Mouse (Mus musculus) heart, embryonic 14.5 days (tissue): ENCODE results near the gene Nars2. TPM values are rescaled to one million over a fixed set of nuclear protein-coding genes. Genes with fewer than 3 reads are reported as not detected.

Experiments used
- ATAC-seq: fragments of 200-750 bp; cut with Nextera tagmentation; 2 replicates; pipeline ENCODE4 v1.8.0; 2017; ENCODE audit warnings: low read depth, moderate TSS enrichment; ENCODE audit not compliant: insufficient number of reproducible peaks, insufficient read depth, low FRiP score
- H3K27ac ChIP-seq, 2 experiments: fragments of 200-500 bp in 1 of 2; fragments of 300-500 bp in 1 of 2; sonication (generic) in 1 of 2; replicated peaks in 1 of 2; 2 replicates each; pipeline ENCODE4 v1.5.1; 2012 to 2014; ENCODE audit warnings: low read depth in 2 of 2, low read length in 2 of 2, control low read depth in 1 of 2, mild to moderate bottlenecking in 1 of 2, mixed read lengths in 1 of 2; ENCODE audit not compliant: control insufficient read depth in 1 of 2, insufficient read depth in 1 of 2
- H3K27me3 ChIP-seq: fragments of 300-500 bp; sonication (generic); 2 replicates; pipeline ENCODE4 v1.6.1; 2014; ENCODE audit warnings: mild to moderate bottlenecking, low read length, control low read depth; ENCODE audit not compliant: control insufficient read depth, insufficient read depth
- H3K36me3 ChIP-seq: fragments of 300-500 bp; sonication (generic); 2 replicates; pipeline ENCODE4 v1.6.1; 2014; ENCODE audit warnings: mild to moderate bottlenecking, control low read depth, low read length, mixed read lengths; ENCODE audit not compliant: control insufficient read depth, insufficient read depth
- H3K4me1 ChIP-seq, 2 experiments: fragments of 200-500 bp in 1 of 2; fragments of 300-500 bp in 1 of 2; sonication (generic) in 1 of 2; 2 replicates each; pipeline ENCODE4 v1.6.1; 2012 to 2014; ENCODE audit warnings: low read length in 2 of 2, control low read depth in 1 of 2, mixed read lengths in 1 of 2; ENCODE audit not compliant: control insufficient read depth in 2 of 2, insufficient read depth in 2 of 2
- H3K4me2 ChIP-seq: fragments of 300-500 bp; sonication (generic); 2 replicates; pipeline ENCODE4 v1.6.1; 2014; ENCODE audit warnings: mild to moderate bottlenecking, low read length
- H3K4me3 ChIP-seq, 2 experiments: fragments of 200-500 bp in 1 of 2; fragments of 300-500 bp in 1 of 2; sonication (generic) in 1 of 2; 2 replicates each; pipeline ENCODE4 v1.5.1; 2012 to 2014; ENCODE audit warnings: low read length in 2 of 2, mild to moderate bottlenecking in 2 of 2, control low read depth in 1 of 2, low read depth in 1 of 2, moderate library complexity in 1 of 2; ENCODE audit not compliant: control insufficient read depth in 1 of 2, insufficient read depth in 1 of 2
- H3K9ac ChIP-seq: fragments of 300-500 bp; sonication (generic); 2 replicates; pipeline ENCODE4 v1.6.1; 2014; ENCODE audit warnings: mild to moderate bottlenecking, low read length
- H3K9me3 ChIP-seq: fragments of 300-500 bp; sonication (generic); 2 replicates; pipeline ENCODE4 v1.6.1; 2016; ENCODE audit warnings: low read length, control low read depth; ENCODE audit not compliant: control insufficient read depth
- WGBS: fragments of 180-500 bp; shearing (Covaris S2); extraction: QIAGEN DNeasy Blood & Tissue Kit; methylation state at CpG from one replicate; pipeline ENCODE4 v1.1.7; 2014; 5-methylcytosine and 5-hydroxymethylcytosine counted together
- polyA plus RNA-seq: library from polyadenylated mRNA; unstranded; fragments of >200 nt; fragmentation: Nextera tagmentation; extraction: Ambion mirVana; gene quantifications from 2 replicates; pipeline ENCODE4 v1.2.1, GENCODE M21; 2014

Nars2 gene
- polyA plus RNA-seq, 1 experiment from 2014 or later = 16.3 TPM

- 41% methylated on average over 4 of the region's 4 CpGs for WGBS
- Histone ChIP-seq H3K4me1 (peaks cover 8 to 13% of the 10 kb centered on the region in 2 experiments), H3K4me2 (no peak overlapping the region), H3K27ac (no peak overlapping the region), H3K9ac (no peak overlapping the region), H3K9me3 (no peaks in the 10 kb centered on the region), H3K27me3 (no peaks in the 10 kb centered on the region), H3K36me3 (no peaks in the 10 kb centered on the region), H3K4me3 (no peak overlapping the region)
- no peak for ATAC-seq
Measured at GRCm38 (mm10) chr7:97078685-97079084, 127.4 kb downstream of the Nars2 start.

GRCm38 (mm10) chr7:97079145-97079544 is 127.8 kb downstream of the Nars2 start:
- WGBS = 10% methylated on average over 6 of the region's 6 CpGs
- H3K4me2 ChIP-seq = no peak overlapping the region
- no peak overlapping the region for H3K9ac ChIP-seq

GRCm38 (mm10) chr7:97079651-97080365 is 128.5 kb downstream of the Nars2 start:
- Histone ChIP-seq H3K36me3 (no peaks in the 10 kb centered on the region), H3K27me3 (no peaks in the 10 kb centered on the region), H3K9ac (no peak overlapping the region), H3K9me3 (no peaks in the 10 kb centered on the region), H3K27ac (no peak overlapping the region), H3K4me2 (no peak overlapping the region), H3K4me3 (no peak overlapping the region), H3K4me1 (peaks cover 10 to 21% of the 10 kb centered on the region in 2 experiments)
- ATAC-seq = no peak
- 66% methylated on average over 4 of the region's 4 CpGs for WGBS

More at GRCm38 (mm10) chr7:97079145-97079544, 127.8 kb downstream of the Nars2 start:
- H3K9me3 ChIP-seq = no peaks in the 10 kb centered on the region
- ATAC-seq = no peak
- no peak overlapping the region for H3K4me3 ChIP-seq
- H3K27me3 ChIP-seq = no peaks in the 10 kb centered on the region
- no peaks in the 10 kb centered on the region for H3K36me3 ChIP-seq
- H3K27ac ChIP-seq = no peak overlapping the region
- H3K4me1 ChIP-seq = peaks cover 9 to 17% of the 10 kb centered on the region in 2 experiments

GRCm38 (mm10) chr7:97080621-97081241 is 129.4 kb downstream of the Nars2 start:
- H3K27ac ChIP-seq = peak overlapping the region; percentile 77 to 97
- H3K36me3 ChIP-seq = no peaks in the 10 kb centered on the region
- peak overlapping the region; percentile 95 for H3K9ac ChIP-seq
- no peak for ATAC-seq
- peaks cover 10 to 21% of the 10 kb centered on the region in 2 experiments for H3K4me1 ChIP-seq
- peak overlapping the region; percentile 86 for H3K4me2 ChIP-seq
- peak overlapping the region; percentile 91 to 97 for H3K4me3 ChIP-seq
- no peaks in the 10 kb centered on the region for H3K9me3 ChIP-seq
- no peaks in the 10 kb centered on the region for H3K27me3 ChIP-seq
- 41% methylated on average over 4 of the region's 4 CpGs for WGBS

- Histone ChIP-seq H3K4me2 (peak within 1 kb of the TSS; percentile 86), H3K27me3 (no peaks in the 10 kb centered on the region), H3K4me1 (peaks cover 10 to 21% of the 10 kb centered on the region in 2 experiments), H3K9ac (peak within 1 kb of the TSS; percentile 95), H3K4me3 (peak within 1 kb of the TSS; percentile 91 to 97), H3K36me3 (no peaks in the 10 kb centered on the region), H3K9me3 (no peaks in the 10 kb centered on the region), H3K27ac (peak within 1 kb of the TSS; percentile 80 to 97)
- 2% methylated on average over 53 of the region's 83 CpGs for WGBS
- ATAC-seq = peak; percentile 80
Measured at GRCm38 (mm10) chr7:97081242-97081958, 130.1 kb downstream of the Nars2 start, which contains the start of gene Gab2. Gab2 (plus strand) TSS chr7:97081586.

GRCm38 (mm10) chr7:97081959-97082218 is 130.6 kb downstream of the Nars2 start:
- Histone ChIP-seq H3K27me3 (no peaks in the 10 kb centered on the region), H3K4me1 (peaks cover 7 to 21% of the 10 kb centered on the region in 2 experiments), H3K27ac (peak overlapping the region; percentile 80 to 97), H3K9ac (peak overlapping the region; percentile 95), H3K4me3 (peak overlapping the region; percentile 91 to 97), H3K9me3 (no peaks in the 10 kb centered on the region), H3K36me3 (no peaks in the 10 kb centered on the region), H3K4me2 (peak overlapping the region; percentile 86)
- no peak; the same call in 1 of the 2 replicates for ATAC-seq
- WGBS = under 1% methylated on average over 20 of the region's 38 CpGs

GRCm38 (mm10) chr7:97082219-97083101 is 131.2 kb downstream of the Nars2 start:
- H3K27me3 ChIP-seq = no peaks in the 10 kb centered on the region
- H3K4me3 ChIP-seq = peak overlapping the region; percentile 91 to 97
- H3K4me2 ChIP-seq = peak overlapping the region; percentile 86
- under 1% methylated on average over 40 of the region's 40 CpGs for WGBS
- peaks cover 7 to 21% of the 10 kb centered on the region in 2 experiments for H3K4me1 ChIP-seq
- H3K27ac ChIP-seq = peak overlapping the region; percentile 80 to 97
- no peaks in the 10 kb centered on the region for H3K36me3 ChIP-seq
- no peaks in the 10 kb centered on the region for H3K9me3 ChIP-seq
- peak overlapping the region; percentile 95 for H3K9ac ChIP-seq
- ATAC-seq = peak; percentile 85
